Mouse (Mus musculus): ENCODE measurements around the gene Sytl1. TPM values are rescaled to one million over a fixed set of nuclear protein-coding genes. Genes with fewer than 3 reads are reported as not detected.
A peak's percentile ranks its signal among the peaks of the same experiment; 100 is the strongest.

The Sytl1 gene
- polyA plus RNA-seq, 2 experiments = 15.7 to 23.3 TPM

DNA sequence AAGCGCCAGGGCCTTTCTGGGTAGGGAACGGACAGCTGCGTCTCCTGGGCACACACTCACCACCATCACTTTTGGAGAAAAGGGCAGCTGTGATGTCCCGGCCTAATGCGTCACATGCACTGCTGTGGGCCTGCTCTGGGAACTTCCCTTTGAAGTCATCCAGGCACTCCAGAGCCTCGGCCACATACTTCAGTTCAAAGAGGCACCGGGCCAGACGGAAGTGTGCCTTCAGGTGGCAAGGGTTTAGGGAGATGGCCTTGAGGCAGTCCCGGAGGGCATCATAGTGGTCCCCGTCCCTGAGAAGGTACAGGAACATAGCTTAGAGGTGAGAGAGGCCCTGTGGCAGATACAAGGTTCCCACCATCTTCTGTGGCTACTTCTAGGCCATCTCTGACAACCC is 34.4 kb upstream of the Sytl1 start:
- Histone ChIP-seq H3K9ac (ENCODE audit: low read depth, low read length, severe bottlenecking) (no peak overlapping the region), H3K36me3 (ENCODE audit: control insufficient read depth, insufficient read depth, low read length) (peaks cover 77% of the 10 kb centered on the region), H3K4me3 (replicated peaks; ENCODE audit: low read length) (no peak overlapping the region), H3K4me1 (ENCODE audit: control insufficient read depth, insufficient read depth, low read length) (peaks cover 16% of the 10 kb centered on the region), H3K27me3 (ENCODE audit: control insufficient read depth, insufficient read depth, low read length) (no peaks in the 10 kb centered on the region), H3K9me3 (ENCODE audit: control insufficient read depth, low read length) (no peaks in the 10 kb centered on the region), H3K4me2 (replicated peaks; ENCODE audit: low read depth, low read length, severe bottlenecking) (no peak overlapping the region), H3K27ac (replicated peaks; ENCODE audit: low read depth, low read length) (no peak overlapping the region)
- DNase-seq (ENCODE audit: low spot score) (no peak), ATAC-seq (ENCODE audit: low FRiP score, low read depth) (no peak)
- WGBS = 50% methylated on average over 10 of the region's 10 CpGs
- no peak for TF ChIP-seq POLR2A (IDR thresholded peaks at IDR 0.05; ENCODE audit: borderline replicate concordance, extremely low read depth, insufficient read depth, insufficient read length)

DNA sequence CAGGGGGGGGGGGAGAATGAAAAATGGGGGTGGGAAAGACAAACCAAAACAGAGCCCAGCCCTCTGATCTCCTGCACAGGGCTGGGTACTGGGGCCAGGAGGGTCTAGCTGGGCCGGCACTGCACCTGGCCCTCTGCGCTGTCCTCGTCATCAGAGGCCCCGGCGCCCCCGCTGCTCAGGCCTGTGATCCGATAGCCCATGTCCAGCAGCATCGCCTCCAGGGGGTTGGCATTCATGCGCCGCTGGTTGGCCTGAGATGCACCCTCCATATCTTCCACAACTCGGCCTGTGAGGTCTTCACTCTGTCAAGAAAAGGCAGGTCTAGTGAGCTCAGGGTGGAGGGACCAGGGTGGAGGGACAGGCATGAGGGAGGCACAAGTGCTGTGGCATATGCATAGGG is 31.2 kb upstream of the Sytl1 start:
- Histone ChIP-seq H3K9me3 (ENCODE audit: control insufficient read depth, low read length) (no peaks in the 10 kb centered on the region), H3K4me3 (replicated peaks; ENCODE audit: low read length) (no peak overlapping the region), H3K27ac (replicated peaks; ENCODE audit: low read depth, low read length) (no peak overlapping the region), H3K4me2 (replicated peaks; ENCODE audit: low read depth, low read length, severe bottlenecking) (no peak overlapping the region), H3K36me3 (ENCODE audit: control insufficient read depth, insufficient read depth, low read length) (peaks cover 49% of the 10 kb centered on the region), H3K9ac (ENCODE audit: low read depth, low read length, severe bottlenecking) (no peak overlapping the region), H3K4me1 (ENCODE audit: control insufficient read depth, insufficient read depth, low read length) (peaks cover 16% of the 10 kb centered on the region), H3K27me3 (ENCODE audit: control insufficient read depth, insufficient read depth, low read length) (no peaks in the 10 kb centered on the region)
- no peak for DNase-seq (ENCODE audit: low spot score)
- 42% methylated on average over 11 of the region's 11 CpGs for WGBS
- TF ChIP-seq POLR2A (IDR thresholded peaks at IDR 0.05; ENCODE audit: borderline replicate concordance, extremely low read depth, insufficient read depth, insufficient read length) = no peak
- ATAC-seq (ENCODE audit: low FRiP score, low read depth) = no peak

DNA sequence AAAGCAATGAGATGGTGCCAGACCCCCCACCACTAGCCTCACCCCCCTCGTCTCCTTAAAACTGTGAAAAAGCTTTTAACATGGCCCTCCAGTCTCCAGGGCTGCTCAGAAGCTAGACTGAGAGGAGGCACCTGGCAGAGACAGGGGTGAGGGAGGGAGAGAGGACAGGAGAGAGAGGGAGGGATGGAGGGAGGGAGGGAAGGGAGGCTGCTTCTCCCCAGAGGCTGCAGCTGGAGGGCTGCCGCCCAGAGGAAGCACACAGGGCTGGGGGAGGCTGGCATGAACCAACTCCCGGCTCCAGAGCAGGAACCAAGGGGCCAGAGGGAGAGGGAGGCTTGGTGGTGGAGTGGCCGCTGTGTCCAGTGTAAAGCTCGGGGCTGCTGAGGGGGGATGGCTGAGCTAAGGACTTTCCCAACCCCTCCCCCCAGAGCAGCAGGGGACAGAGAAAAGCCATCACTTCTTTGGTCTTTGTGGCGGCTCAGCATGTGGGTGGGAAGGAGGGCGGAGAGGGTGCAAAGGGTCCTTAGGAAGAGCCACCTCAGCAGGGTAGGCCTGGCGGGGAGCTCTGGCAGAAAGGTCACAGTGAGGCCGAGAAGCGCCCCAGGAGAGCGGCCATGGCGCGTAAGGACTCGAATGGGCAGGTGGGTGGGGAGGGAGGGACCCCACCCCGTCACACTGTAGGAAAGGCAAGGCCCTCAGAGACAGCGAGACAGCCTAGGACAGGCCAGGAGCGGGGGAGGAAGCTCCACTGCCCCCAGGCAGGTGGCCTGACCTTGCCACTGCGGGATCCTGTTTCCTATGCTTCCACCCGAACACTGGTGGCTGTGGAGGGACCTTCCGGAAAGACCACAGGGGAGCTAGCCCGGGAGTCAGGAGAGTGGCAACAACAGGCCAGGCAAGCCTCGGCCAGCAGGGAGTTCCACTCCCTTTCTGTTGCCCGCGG is 30.3 kb upstream of the Sytl1 start:
- TF ChIP-seq POLR2A (IDR thresholded peaks at IDR 0.05; ENCODE audit: borderline replicate concordance, extremely low read depth, insufficient read depth, insufficient read length) = no peak
- Histone ChIP-seq H3K9ac (ENCODE audit: low read depth, low read length, severe bottlenecking) (0 out of 2 replicates have a peak overlapping the region, but pooled peaks have one; percentile 12), H3K4me3 (replicated peaks; ENCODE audit: low read length) (no peak overlapping the region), H3K4me2 (replicated peaks; ENCODE audit: low read depth, low read length, severe bottlenecking) (no peak overlapping the region), H3K4me1 (ENCODE audit: control insufficient read depth, insufficient read depth, low read length) (peaks cover 16% of the 10 kb centered on the region), H3K27ac (replicated peaks; ENCODE audit: low read depth, low read length) (0 out of 2 replicates have a peak overlapping the region, but pooled peaks have one; percentile 14), H3K36me3 (ENCODE audit: control insufficient read depth, insufficient read depth, low read length) (peaks cover 49% of the 10 kb centered on the region), H3K27me3 (ENCODE audit: control insufficient read depth, insufficient read depth, low read length) (no peaks in the 10 kb centered on the region), H3K9me3 (ENCODE audit: control insufficient read depth, low read length) (no peaks in the 10 kb centered on the region)
- 21% methylated on average over 24 of the region's 24 CpGs for WGBS
- DNase-seq (ENCODE audit: low spot score) = no peak
- no peak for ATAC-seq (ENCODE audit: low FRiP score, low read depth)

DNA sequence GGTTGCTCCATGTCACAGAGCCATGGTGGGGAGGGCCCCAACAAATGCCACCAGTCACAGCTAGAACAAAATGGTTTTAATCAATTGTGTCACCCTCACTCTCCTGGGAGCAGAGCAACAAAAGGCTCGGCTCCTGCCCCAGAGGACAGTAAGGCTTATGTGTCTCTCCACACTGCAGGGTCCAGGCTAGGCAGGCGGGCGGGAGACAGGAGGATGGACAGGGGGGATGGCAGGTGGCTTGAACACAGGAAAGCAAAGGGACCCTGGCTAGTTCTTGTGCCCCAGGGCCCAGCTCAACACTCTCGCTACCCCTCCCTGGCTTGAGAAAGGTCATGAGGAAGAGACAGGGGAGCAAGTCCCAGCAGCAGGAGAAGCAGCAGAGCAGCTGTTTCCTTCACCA is 29.5 kb upstream of the Sytl1 start:
- no peak overlapping the region for H3K9ac ChIP-seq (ENCODE audit: low read depth, low read length, severe bottlenecking)
- peaks cover 48% of the 10 kb centered on the region for H3K36me3 ChIP-seq (ENCODE audit: control insufficient read depth, insufficient read depth, low read length)
- H3K4me3 ChIP-seq (replicated peaks; ENCODE audit: low read length) = no peak overlapping the region
- H3K4me1 ChIP-seq (ENCODE audit: control insufficient read depth, insufficient read depth, low read length) = peaks cover 11% of the 10 kb centered on the region
- 66% methylated on average over 4 of the region's 4 CpGs for WGBS
- H3K27ac ChIP-seq (replicated peaks; ENCODE audit: low read depth, low read length) = no peak overlapping the region
- no peaks in the 10 kb centered on the region for H3K9me3 ChIP-seq (ENCODE audit: control insufficient read depth, low read length)
- no peaks in the 10 kb centered on the region for H3K27me3 ChIP-seq (ENCODE audit: control insufficient read depth, insufficient read depth, low read length)
- ATAC-seq (ENCODE audit: low FRiP score, low read depth) (no peak), DNase-seq (ENCODE audit: low spot score) (no peak)
- no peak for TF ChIP-seq POLR2A (IDR thresholded peaks at IDR 0.05; ENCODE audit: borderline replicate concordance, extremely low read depth, insufficient read depth, insufficient read length)
- H3K4me2 ChIP-seq (replicated peaks; ENCODE audit: low read depth, low read length, severe bottlenecking) = no peak overlapping the region

DNA sequence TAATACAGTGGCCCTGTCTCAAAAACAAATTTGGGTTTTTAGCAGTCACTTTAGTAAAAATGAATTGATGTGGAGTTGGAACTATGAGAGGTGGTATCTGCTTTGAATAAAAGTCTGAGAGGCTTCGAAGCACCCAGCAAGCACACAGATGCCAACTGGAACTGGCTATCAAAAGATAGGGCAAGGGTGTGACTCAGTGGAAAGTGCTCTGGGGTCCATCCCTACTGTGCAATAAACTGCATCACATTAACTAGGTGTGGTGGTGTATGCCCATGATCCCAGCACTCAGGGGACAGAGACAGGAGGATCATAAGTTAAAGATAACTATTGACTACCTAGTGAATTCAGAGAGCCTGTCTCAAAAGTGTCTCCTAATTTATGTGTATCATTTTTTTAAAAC is 28.3 kb upstream of the Sytl1 start:
- 100% methylated on average over 1 of the region's 1 CpGs for WGBS
- H3K36me3 ChIP-seq (ENCODE audit: control insufficient read depth, insufficient read depth, low read length) = peaks cover 37% of the 10 kb centered on the region
- H3K27me3 ChIP-seq (ENCODE audit: control insufficient read depth, insufficient read depth, low read length) = no peaks in the 10 kb centered on the region
- ATAC-seq (ENCODE audit: low FRiP score, low read depth) (no peak), DNase-seq (ENCODE audit: low spot score) (no peak)
- peaks cover 9% of the 10 kb centered on the region for H3K4me1 ChIP-seq (ENCODE audit: control insufficient read depth, insufficient read depth, low read length)
- H3K27ac ChIP-seq (replicated peaks; ENCODE audit: low read depth, low read length) = no peak overlapping the region
- no peaks in the 10 kb centered on the region for H3K9me3 ChIP-seq (ENCODE audit: control insufficient read depth, low read length)
- H3K9ac ChIP-seq (ENCODE audit: low read depth, low read length, severe bottlenecking) = no peak overlapping the region
- TF ChIP-seq POLR2A (IDR thresholded peaks at IDR 0.05; ENCODE audit: borderline replicate concordance, extremely low read depth, insufficient read depth, insufficient read length) = no peak
- no peak overlapping the region for H3K4me2 ChIP-seq (replicated peaks; ENCODE audit: low read depth, low read length, severe bottlenecking)
- no peak overlapping the region for H3K4me3 ChIP-seq (replicated peaks; ENCODE audit: low read length)
